Mouse (Mus musculus) thymus, adult 2 months (tissue): ENCODE data around the gene Cwc15.

Source experiments
- CTCF ChIP-seq: fragments of 200-500 bp; IDR thresholded peaks from 2 replicates; pipeline ENCODE4 v1.5.1; 2012; ENCODE audit warnings: mild to moderate bottlenecking, control low read depth, low read length, moderate library complexity, borderline replicate concordance; ENCODE audit not compliant: control insufficient read depth, poor library complexity, insufficient read depth; ENCODE audit errors: extremely low read depth
- POLR2A ChIP-seq: fragments of 200-500 bp; IDR thresholded peaks from 2 replicates; pipeline ENCODE4 v1.6.1; 2012; ENCODE audit warnings: mild to moderate bottlenecking, low read length, control low read depth, moderate library complexity; ENCODE audit not compliant: control insufficient read depth, poor library complexity, insufficient read depth; ENCODE audit errors: extremely low read depth

DNA sequence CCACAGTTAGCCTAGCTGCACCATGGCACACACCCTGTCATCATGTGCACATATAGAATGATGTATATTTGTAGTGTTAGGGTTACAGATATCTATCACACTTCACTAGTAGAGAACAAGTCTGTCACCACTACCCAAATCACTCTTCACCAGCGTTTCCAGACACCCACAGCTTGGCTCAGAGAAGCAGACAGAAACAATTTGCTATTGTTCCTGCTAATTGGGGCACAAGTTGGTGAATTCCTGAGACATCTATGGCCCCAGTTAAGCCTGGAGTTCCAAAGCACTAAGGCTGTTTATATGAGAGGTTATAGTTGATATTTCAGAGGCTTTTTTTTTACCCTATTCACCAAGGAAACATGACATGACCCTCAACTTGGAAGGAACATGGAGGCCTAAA, 16.9 kb downstream of the Cwc15 start:
- no peak for TF ChIP-seq POLR2A
- TF ChIP-seq CTCF = no peak
